Mouse (Mus musculus): ENCODE results near the gene Hist1h3d. TPM values are rescaled to one million over a fixed set of nuclear protein-coding genes. Genes with fewer than 3 reads are reported as not detected.
A peak's percentile ranks its signal among the peaks of the same experiment; 100 is the strongest.
"Not testable (repeated sequence)": the region's sequence is repeated elsewhere in the genome, so short reads cannot be mapped to it uniquely, and the experiment has no call there.

The Hist1h3d gene
- total and polyA plus RNA-seq, 2 experiments from 2014 or later: 0.57 to 73.0 TPM

- 6% methylated on average over 1 of the region's 1 CpGs for WGBS
- Histone ChIP-seq H3K9me3 (ENCODE audit: low read length) (no peaks in the 10 kb centered on the region), H3K9ac (peak overlapping the region; percentile 37; the same call in 1 of the 2 replicates), H3K4me3 (ENCODE audit: low read depth, low read length) (0 out of 2 replicates have a peak overlapping the region, but pooled peaks have one; percentile 47), H3K4me1 (ENCODE audit: insufficient read depth) (peaks cover 10% of the 10 kb centered on the region; the same call in 1 of the 2 replicates), H3K27ac (ENCODE audit: low read depth, low read length) (peak overlapping the region; percentile 81; the same call in 1 of the 2 replicates), H3K36me3 (ENCODE audit: insufficient read depth) (no peaks in the 10 kb centered on the region), H3K27me3 (ENCODE audit: insufficient read depth, low read length) (no peaks in the 10 kb centered on the region), H3K4me2 (ENCODE audit: low read depth) (peak overlapping the region; percentile 72)
- no peak for TF ChIP-seq CTCF (IDR thresholded peaks at IDR 0.05; ENCODE audit: low read depth)
- ATAC-seq (no peak), DNase-seq (no peak)
Observed at GRCm38 (mm10) chr13:23586940-23587225, 11.3 kb downstream of the Hist1h3d start.

- Histone ChIP-seq H3K4me1 (ENCODE audit: insufficient read depth) (no peaks in the 10 kb centered on the region), H3K27ac (ENCODE audit: low read depth, low read length) (no peak overlapping the region), H3K27me3 (ENCODE audit: insufficient read depth, low read length) (no peaks in the 10 kb centered on the region), H3K4me3 (ENCODE audit: low read depth, low read length) (no peak overlapping the region), H3K9ac (no peak overlapping the region), H3K4me2 (ENCODE audit: low read depth) (no peak overlapping the region), H3K36me3 (ENCODE audit: insufficient read depth) (no peaks in the 10 kb centered on the region), H3K9me3 (ENCODE audit: low read length) (no peaks in the 10 kb centered on the region)
- ATAC-seq: no peak
- TF ChIP-seq CTCF (IDR thresholded peaks at IDR 0.05; ENCODE audit: low read depth): no peak
- WGBS: 95% methylated on average over 7 of the region's 7 CpGs
- DNase-seq: no peak
Observed at GRCm38 (mm10) chr13:23591206-23591605, 15.6 kb downstream of the Hist1h3d start.

- not testable (repeated sequence) for H3K27ac ChIP-seq (ENCODE audit: low read depth, low read length); H3K9me3 ChIP-seq (ENCODE audit: low read length); DNase-seq; H3K4me3 ChIP-seq (ENCODE audit: low read depth, low read length); H3K4me2 ChIP-seq (ENCODE audit: low read depth); H3K4me1 ChIP-seq (ENCODE audit: insufficient read depth); H3K27me3 ChIP-seq (ENCODE audit: insufficient read depth, low read length); ATAC-seq; H3K36me3 ChIP-seq (ENCODE audit: insufficient read depth); H3K9ac ChIP-seq
- WGBS: 92% methylated on average over 7 of the region's 7 CpGs
Observed at GRCm38 (mm10) chr13:23591886-23592285, 16.3 kb downstream of the Hist1h3d start.

GRCm38 (mm10) chr13:23592614-23593013 is 17.1 kb downstream of the Hist1h3d start:
- Histone ChIP-seq H3K27me3 (ENCODE audit: insufficient read depth, low read length) (no peaks in the 10 kb centered on the region), H3K36me3 (ENCODE audit: insufficient read depth) (no peaks in the 10 kb centered on the region), H3K9ac (no peak overlapping the region), H3K9me3 (ENCODE audit: low read length) (no peaks in the 10 kb centered on the region), H3K27ac (ENCODE audit: low read depth, low read length) (no peak overlapping the region), H3K4me1 (ENCODE audit: insufficient read depth) (no peaks in the 10 kb centered on the region), H3K4me2 (ENCODE audit: low read depth) (no peak overlapping the region), H3K4me3 (ENCODE audit: low read depth, low read length) (no peak overlapping the region)
- DNase-seq: no peak
- ATAC-seq: no peak
- TF ChIP-seq CTCF (IDR thresholded peaks at IDR 0.05; ENCODE audit: low read depth): no peak
- 88% methylated on average over 7 of the region's 7 CpGs for WGBS

- no peaks in the 10 kb centered on the region for H3K27me3 ChIP-seq (ENCODE audit: insufficient read depth, low read length)
- ATAC-seq (no peak), DNase-seq (no peak)
- no peaks in the 10 kb centered on the region for H3K9me3 ChIP-seq (ENCODE audit: low read length)
- no peak overlapping the region for H3K4me2 ChIP-seq (ENCODE audit: low read depth)
- H3K4me1 ChIP-seq (ENCODE audit: insufficient read depth): no peaks in the 10 kb centered on the region
- H3K4me3 ChIP-seq (ENCODE audit: low read depth, low read length): no peak overlapping the region
- H3K27ac ChIP-seq (ENCODE audit: low read depth, low read length): no peak overlapping the region
- TF ChIP-seq CTCF (IDR thresholded peaks at IDR 0.05; ENCODE audit: low read depth): no peak
- no peak overlapping the region for H3K9ac ChIP-seq
- 84% methylated on average over 5 of the region's 5 CpGs for WGBS
- no peaks in the 10 kb centered on the region for H3K36me3 ChIP-seq (ENCODE audit: insufficient read depth)
Observed at GRCm38 (mm10) chr13:23593051-23593770, 17.6 kb downstream of the Hist1h3d start.

GRCm38 (mm10) chr13:23595185-23595584 is 19.6 kb downstream of the Hist1h3d start:
- ATAC-seq (no peak), DNase-seq (no peak)
- TF ChIP-seq CTCF (IDR thresholded peaks at IDR 0.05; ENCODE audit: low read depth): no peak
- Histone ChIP-seq H3K4me3 (ENCODE audit: low read depth, low read length) (no peak overlapping the region), H3K4me1 (ENCODE audit: insufficient read depth) (no peaks in the 10 kb centered on the region), H3K27ac (ENCODE audit: low read depth, low read length) (no peak overlapping the region), H3K9ac (no peak overlapping the region), H3K36me3 (ENCODE audit: insufficient read depth) (no peaks in the 10 kb centered on the region), H3K27me3 (ENCODE audit: insufficient read depth, low read length) (no peaks in the 10 kb centered on the region), H3K9me3 (ENCODE audit: low read length) (no peaks in the 10 kb centered on the region), H3K4me2 (ENCODE audit: low read depth) (no peak overlapping the region)
- 91% methylated on average over 2 of the region's 2 CpGs for WGBS

GRCm38 (mm10) chr13:23595622-23596372 is 20.2 kb downstream of the Hist1h3d start:
- WGBS: 86% methylated on average over 7 of the region's 7 CpGs
- no peaks in the 10 kb centered on the region for H3K36me3 ChIP-seq (ENCODE audit: insufficient read depth)
- no peaks in the 10 kb centered on the region for H3K4me1 ChIP-seq (ENCODE audit: insufficient read depth)
- no peak overlapping the region for H3K4me2 ChIP-seq (ENCODE audit: low read depth)
- H3K27me3 ChIP-seq (ENCODE audit: insufficient read depth, low read length): no peaks in the 10 kb centered on the region
- no peak for ATAC-seq
- no peak for DNase-seq
- no peak overlapping the region for H3K4me3 ChIP-seq (ENCODE audit: low read depth, low read length)
- H3K9me3 ChIP-seq (ENCODE audit: low read length): no peaks in the 10 kb centered on the region
- TF ChIP-seq CTCF (IDR thresholded peaks at IDR 0.05; ENCODE audit: low read depth): no peak
- H3K9ac ChIP-seq: no peak overlapping the region
- H3K27ac ChIP-seq (ENCODE audit: low read depth, low read length): no peak overlapping the region

All from forebrain, postnatal 0 days (tissue).